Mouse (Mus musculus) C2C12 (cell line): Measurements from ENCODE around the gene Ube2n.

Experiments
- CTCF ChIP-seq: IDR thresholded peaks from one replicate; pipeline ENCODE4 v1.5.1; 2011; ENCODE audit not compliant: control insufficient read depth, insufficient read depth, insufficient read length
- MYOD1 ChIP-seq: IDR thresholded peaks from one replicate; pipeline ENCODE4 v1.6.1; 2011; ENCODE audit warnings: low read depth; ENCODE audit not compliant: control insufficient read depth, insufficient read length
- MYOG ChIP-seq: IDR thresholded peaks from one replicate; pipeline ENCODE4 v1.6.1; 2011; ENCODE audit not compliant: control insufficient read depth, insufficient read length; ENCODE audit errors: extremely low read depth
- USF1 ChIP-seq: IDR thresholded peaks from one replicate; pipeline ENCODE4 v1.6.1; 2011; ENCODE audit warnings: low read depth, mild to moderate bottlenecking, control low read depth, moderate library complexity

GRCm38 (mm10) chr10:95503443-95504235 lies 11.3 kb upstream of the Ube2n start:
- no peak for TF ChIP-seq CTCF
- TF ChIP-seq USF1: no peak
- TF ChIP-seq MYOG: no peak
- TF ChIP-seq MYOD1: no peak
